Mouse (Mus musculus) lung, postnatal 36 days (tissue): ENCODE data around the gene Wnt7b.

ENCODE experiments used
- DNase-seq: peaks from one replicate; pipeline ENCODE4 v3.0.0; 2022; ENCODE audit warnings: mixed read lengths

Wnt7b gene

DNA sequence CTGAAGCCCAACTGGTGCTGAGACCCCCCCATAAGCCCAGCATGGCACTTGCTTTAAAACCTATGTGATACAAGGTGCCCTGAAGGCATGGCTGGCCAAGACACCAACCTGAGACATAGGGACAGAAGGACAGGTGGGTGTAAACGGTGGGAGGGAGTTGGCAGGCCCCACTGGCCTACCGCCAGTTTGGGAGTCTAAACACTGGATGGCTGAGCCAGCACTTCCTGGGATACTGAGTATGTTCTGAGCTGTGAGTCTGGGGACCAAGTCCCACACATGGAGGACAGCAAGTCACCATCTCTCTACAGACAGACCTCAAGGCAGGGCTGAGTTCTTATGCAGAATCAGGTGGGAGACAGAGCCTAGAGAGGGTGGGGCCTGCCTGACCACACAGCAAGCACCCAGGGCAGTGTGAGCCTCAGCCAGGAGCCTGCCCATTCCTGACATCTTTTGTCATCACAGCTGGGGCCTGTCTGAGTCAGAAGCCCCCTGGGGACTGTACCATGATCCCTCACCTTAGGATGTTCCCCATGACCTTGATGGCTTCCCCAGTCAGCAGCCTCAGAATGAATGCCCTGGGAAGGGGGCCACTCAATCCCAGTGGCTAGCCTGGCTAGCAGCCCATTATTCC is 13.0 kb downstream of the Wnt7b start:
- DNase-seq = no peak

- DNase-seq = no peak
These were observed 13.9 kb downstream of the Wnt7b start for GRCm38 (mm10) chr15:85568402-85568801.

GRCm38 (mm10) chr15:85564966-85565365 is 17.3 kb downstream of the Wnt7b start:
- no peak for DNase-seq

DNA sequence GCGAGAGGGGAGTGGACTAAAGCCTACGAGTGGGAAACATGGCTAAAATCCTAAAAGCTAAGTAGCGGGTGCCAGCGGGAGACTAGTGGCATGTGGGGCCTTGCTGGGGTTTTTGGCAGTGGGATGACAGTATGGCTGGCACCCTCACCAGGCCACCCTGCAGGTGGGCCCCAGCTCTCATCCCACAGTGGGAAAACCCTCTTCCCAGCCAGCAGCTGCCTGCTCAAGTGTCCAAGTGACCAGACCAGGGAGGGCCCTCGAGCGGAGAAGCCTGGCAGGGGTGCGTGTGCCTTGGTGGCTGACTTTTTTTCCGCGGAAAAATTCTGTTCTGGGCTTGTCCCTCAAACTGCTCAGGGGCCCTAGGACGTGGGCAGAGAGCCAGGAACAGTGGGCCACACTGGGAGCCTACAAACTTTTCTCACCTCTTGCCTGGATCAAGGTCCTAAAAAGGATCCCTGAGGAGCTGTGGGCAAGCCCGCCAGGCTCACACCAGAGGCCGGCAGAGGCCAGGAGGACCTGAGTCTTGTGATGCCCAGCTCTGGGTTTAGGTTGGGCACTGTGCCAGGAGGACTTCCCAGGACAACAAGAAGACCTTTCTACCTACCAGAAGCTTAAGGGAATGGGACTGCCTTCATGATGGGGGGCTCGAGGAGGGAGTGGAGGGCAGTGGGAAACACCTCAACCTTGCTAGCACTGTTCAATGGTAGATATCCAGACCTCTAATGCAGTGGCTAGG is 18.1 kb downstream of the Wnt7b start:
- no peak for DNase-seq

DNA sequence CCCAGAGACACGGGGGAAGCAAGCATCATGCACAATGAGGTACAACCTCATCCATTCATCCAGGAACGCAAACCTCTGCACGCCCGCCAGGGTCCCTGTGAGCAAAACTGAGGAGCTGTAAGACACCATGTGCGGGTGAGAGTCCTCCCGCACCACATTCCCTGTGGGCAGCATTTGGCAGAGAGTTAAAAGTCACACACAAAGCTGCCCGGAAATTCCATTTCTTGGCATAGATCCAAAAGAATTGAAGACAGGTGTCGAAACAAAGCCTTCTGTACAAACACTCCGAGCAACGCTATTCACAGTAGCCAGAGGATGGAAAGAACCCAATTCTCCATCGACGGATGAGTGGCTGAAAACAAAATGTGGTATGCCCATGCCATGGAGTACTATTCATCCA is 20.3 kb downstream of the Wnt7b start:
- no peak for DNase-seq

DNA sequence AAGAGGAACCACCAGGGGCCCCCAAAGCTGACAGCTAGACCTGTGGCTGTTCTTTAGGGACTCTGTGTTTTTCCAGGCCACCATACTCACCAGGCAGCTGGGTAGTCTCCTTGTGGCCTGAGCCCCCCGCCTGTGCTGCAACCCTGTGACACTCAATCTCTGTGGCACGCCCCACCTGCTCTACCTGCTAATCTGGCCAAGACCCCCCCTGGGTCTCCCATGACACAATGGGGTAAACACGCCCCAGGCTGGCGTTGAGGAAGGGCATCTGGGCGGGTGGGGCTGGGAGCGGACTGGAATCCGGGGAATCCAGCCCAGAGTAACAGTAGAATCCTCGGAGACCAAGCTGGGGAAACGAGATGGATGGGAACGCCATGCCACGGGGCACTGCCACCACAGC is 21.4 kb downstream of the Wnt7b start:
- no peak for DNase-seq

DNA sequence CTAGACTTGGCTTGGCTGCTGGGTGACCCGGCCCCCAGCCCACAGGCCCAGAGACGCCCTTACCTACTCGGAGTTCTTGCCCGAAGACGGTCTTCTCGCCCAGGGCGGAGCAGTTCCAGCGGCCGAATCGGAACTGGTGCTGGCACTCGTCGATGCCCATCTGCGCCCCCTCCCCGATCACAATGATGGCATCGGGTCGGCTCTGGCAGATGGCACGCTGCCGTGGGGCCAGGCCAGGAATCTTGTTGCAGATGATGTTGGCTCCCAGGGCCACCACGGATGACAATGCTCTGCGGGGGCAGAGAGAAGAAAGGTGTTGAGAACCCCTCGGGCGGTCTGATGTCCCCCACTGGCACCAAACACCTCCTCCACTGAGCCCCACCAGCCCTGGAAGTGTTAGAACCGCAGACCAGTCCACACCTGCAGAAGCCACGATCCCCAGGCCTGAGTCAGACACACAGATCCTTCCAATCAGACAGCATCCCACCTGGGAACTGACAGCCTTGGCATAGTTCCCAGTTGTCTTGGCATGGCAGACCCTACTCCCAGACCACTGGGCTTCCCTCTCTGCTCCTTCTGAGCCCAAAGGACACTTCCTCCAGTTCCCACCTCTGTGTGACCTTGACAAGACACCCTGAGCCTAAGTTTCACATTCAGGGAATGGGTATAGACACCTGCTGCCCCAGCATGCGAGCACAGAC is 23.3 kb downstream of the Wnt7b start:
- DNase-seq = no peak

DNA sequence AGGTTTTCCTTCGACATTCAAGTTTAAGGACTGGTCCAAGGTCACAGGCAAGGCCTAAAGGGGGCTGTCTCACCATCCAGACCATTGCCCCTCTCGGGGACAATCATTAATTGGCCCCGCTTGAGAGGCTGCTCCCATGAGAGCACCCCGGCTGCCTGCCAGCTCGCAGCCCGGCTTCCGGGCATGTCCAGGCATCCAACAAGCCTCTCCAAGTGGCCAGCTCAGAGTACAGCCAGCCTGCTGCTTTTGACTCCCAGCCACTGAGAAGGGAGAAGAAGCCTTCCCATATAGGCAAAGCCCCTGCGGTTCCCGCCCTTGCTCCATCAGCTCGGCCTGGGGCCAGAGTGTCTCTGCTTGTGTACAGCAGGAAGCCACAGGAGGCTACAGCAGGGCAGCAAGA is 26.5 kb downstream of the Wnt7b start:
- peak; percentile 42 for DNase-seq

DNA sequence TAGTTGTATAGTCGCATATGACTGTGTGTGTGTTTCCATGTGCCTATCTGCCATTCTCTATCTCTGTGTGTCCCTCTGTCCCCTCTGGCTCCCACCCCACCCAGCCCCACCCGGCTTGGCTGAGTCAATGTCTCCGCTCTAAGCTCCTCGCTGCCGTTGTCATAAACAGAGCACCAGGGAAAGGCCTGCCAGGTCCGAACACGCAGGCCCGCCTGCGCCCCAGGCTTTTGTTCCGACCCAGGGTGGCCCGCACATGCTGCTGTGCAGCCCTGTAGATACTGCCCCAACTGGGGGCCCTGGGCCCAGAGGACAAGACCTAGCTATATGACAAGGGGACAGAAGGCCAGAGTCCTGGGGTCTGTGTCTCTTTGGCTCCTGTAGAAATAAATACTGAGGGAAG is 28.9 kb downstream of the Wnt7b start:
- DNase-seq = no peak

DNA sequence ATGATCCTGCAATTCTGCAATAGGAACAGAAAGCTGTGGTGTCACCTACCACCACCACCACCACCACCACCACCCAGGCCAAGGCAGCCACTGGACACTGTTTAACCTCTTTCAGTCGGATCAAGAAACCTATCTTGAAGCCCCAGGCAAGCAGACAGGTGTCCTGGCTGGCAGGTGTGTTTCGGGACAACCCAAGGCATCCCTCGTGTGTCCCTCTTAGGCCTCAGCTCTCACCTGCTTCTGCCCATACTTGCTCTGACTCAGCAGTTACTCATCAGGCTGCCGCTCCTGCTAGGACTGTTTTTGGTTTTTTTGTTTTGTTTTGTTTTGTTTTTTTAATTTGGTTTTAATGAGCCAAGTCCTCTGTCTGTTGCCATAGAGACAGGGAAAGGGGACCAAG is 35.8 kb downstream of the Wnt7b start:
- no peak for DNase-seq

GRCm38 (mm10) chr15:85545369-85545768 is 36.9 kb downstream of the Wnt7b start:
- DNase-seq = no peak

DNA sequence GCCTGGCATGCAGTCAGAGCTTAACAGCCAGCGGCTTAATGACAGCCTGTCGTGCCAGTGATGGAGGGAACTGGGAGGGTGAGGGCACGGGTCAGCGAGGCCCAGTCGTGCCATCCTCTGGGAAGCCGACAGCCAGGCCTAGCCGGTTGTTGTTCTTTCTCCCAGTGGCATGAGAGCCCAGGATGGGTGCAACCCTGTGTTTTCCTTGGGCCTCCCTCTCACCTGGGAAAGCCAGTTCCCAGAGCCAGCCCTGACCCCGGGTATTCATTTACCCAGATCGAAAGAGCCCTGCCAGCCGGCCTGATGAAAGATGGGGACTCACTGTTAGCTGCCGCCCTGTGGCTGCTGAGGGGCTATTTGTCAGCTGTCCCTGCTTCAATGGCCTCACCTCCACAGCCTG is 44.1 kb downstream of the Wnt7b start:
- DNase-seq = no peak

GRCm38 (mm10) chr15:85537151-85537550 is 45.1 kb downstream of the Wnt7b start:
- no peak for DNase-seq

- no peak for DNase-seq
These were observed 47.6 kb downstream of the Wnt7b start for GRCm38 (mm10) chr15:85534646-85535045.

- peak; percentile 60 for DNase-seq
These were observed 48.1 kb downstream of the Wnt7b start for GRCm38 (mm10) chr15:85534215-85534614.

GRCm38 (mm10) chr15:85532063-85532462 is 50.2 kb downstream of the Wnt7b start:
- DNase-seq = peak; percentile 28

GRCm38 (mm10) chr15:85529911-85530310 is 52.4 kb downstream of the Wnt7b start:
- no peak for DNase-seq

DNA sequence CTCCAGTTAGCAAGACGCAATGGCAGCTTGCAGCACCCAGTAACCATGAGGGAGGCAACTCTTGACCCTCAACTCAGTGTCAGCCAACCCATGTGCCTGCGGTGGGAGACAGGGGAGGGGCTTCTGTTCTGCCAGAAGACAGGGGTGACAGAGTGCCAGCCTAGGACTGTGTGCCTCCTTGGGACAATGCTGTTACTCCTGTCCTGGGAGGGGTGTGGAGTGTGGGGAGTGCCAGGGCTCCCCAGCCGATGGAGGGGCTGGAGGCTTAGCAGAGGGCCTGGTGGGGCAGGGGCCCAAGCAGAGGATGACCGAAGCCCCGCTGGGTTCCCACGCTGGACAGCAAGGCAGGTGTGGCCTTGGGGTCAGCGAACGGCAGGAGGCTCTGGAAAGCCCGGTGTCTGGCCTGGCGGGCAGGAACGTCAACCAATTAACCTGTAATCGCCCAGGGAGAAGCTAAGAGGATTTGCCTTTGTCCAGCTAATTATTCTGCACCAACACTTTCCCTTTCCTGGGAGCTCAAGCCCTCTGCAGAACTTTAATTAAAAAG is 57.8 kb downstream of the Wnt7b start:
- no peak for DNase-seq

GRCm38 (mm10) chr15:85523173-85523991 is 58.9 kb downstream of the Wnt7b start:
- peak; percentile 68 for DNase-seq

DNA sequence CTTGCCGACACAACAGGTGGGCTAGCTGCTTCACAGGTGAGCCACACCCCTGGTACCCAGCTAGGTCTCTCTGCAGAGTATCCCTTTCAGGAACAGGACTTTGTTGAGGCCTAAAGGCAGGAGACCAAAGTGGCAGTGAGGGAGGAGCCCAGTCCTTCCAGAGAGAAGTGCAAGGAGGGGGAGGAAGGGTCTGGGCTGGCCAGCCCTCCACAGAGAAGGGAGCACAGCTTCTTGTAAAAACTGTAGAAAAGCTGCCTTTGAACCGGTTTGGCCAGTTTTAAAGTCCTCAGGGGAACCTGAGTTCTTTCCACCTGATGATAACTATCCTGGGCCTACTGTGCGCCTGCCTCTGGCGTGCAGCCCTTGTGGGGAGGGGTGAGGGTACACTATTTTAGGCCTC is 62.8 kb downstream of the Wnt7b start:
- DNase-seq = no peak

DNA sequence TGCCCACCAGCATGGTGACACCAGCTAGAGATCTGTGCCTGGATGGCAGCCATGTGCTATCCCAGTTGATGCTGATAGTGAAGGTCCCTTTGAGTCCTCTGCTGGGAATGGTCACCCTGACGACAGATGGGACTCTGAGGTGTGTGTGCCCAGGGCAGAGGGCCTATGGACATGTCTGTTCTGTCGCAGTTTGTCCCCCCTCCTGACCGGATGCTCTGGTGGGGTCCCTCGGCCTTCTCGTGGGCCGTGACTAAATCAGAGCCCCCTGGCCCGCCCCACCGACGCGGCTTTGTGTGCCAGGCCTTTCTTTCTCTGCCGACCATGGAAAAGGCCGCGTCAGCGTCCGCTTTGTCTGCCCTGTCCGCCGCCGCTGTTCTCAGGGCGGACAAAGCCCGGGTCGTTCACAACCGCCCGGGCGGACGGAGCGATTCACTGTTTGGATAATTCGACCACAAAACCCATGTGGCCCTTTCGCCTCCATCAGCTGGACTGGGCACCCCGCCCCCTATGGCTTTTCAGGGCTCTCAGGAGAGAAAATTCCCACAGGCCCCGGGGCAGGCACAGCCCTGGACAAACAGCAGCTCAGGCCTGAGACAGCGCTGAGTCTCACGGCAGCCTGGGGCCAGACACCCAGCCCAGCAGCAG is 74.8 kb downstream of the Wnt7b start:
- DNase-seq = no peak

GRCm38 (mm10) chr15:85506680-85507079 is 75.6 kb downstream of the Wnt7b start:
- DNase-seq = no peak
